Mouse (Mus musculus) lung, postnatal 0 days (tissue): Measurements from ENCODE around the gene Znrf1.

Experiments used
- CTCF ChIP-seq: IDR thresholded peaks from 2 replicates; pipeline ENCODE4 v1.5.1; 2016; ENCODE audit warnings: antibody characterized with exemption, mild to moderate bottlenecking
- EP300 ChIP-seq: IDR thresholded peaks from 2 replicates; pipeline ENCODE4 v1.6.1; 2016; ENCODE audit warnings: antibody characterized with exemption, mild to moderate bottlenecking, control low read depth

DNA sequence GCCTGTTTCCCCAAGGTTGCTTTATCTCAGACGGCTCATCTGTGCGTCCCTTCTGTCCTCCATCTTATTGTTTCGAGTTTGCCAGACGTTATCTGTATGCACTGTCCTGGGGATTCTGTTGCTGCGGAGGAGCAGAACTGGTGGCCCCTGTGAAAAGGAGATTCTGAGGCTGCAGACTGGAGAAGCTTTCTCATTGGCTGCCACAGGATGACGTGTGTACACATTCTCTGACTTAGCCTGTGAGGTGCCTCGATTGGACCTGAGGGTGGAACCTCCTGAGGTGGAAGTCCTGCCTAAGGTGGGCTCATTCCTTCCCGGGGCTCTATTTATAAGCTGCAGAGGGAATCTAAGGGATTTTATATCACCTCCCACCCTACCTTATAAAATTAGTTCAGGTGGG lies 37.7 kb downstream of the Znrf1 start:
- TF ChIP-seq CTCF, result no peak
- TF ChIP-seq EP300, result no peak
